Mouse (Mus musculus) hindbrain, embryonic 15.5 days (tissue): Measurements from ENCODE around the gene Ap1m2. TPM values are rescaled to one million over a fixed set of nuclear protein-coding genes. Genes with fewer than 3 reads are reported as not detected.
"Not testable (repeated sequence)": the region's sequence is repeated elsewhere in the genome, so short reads cannot be mapped to it uniquely, and the experiment has no call there.

ENCODE experiments used
- ATAC-seq: fragments of 200-750 bp; cut with Nextera tagmentation; 2 replicates; pipeline ENCODE4 v1.8.0; 2017; ENCODE audit warnings: low read depth, moderate number of reproducible peaks, moderate TSS enrichment; ENCODE audit not compliant: low FRiP score
- H3K27ac ChIP-seq: fragments of 300-500 bp; sonication (generic); replicated peaks from 2 replicates; pipeline ENCODE4 v1.5.1; 2015; ENCODE audit warnings: mild to moderate bottlenecking, inconsistent platforms
- H3K27me3 ChIP-seq: fragments of 300-500 bp; sonication (generic); 2 replicates; pipeline ENCODE4 v1.6.1; 2015; ENCODE audit warnings: control low read depth, inconsistent platforms
- H3K36me3 ChIP-seq: fragments of 300-500 bp; sonication (generic); 2 replicates; pipeline ENCODE4 v1.6.1; 2015; ENCODE audit warnings: control low read depth, inconsistent platforms
- H3K4me1 ChIP-seq: fragments of 300-500 bp; sonication (generic); replicated peaks from 2 replicates; pipeline ENCODE4 v1.6.1; 2015; ENCODE audit warnings: control low read depth, inconsistent platforms
- H3K4me2 ChIP-seq: fragments of 300-500 bp; sonication (generic); 2 replicates; pipeline ENCODE4 v1.6.1; 2015; ENCODE audit warnings: moderate library complexity, mild to moderate bottlenecking, inconsistent platforms
- H3K4me3 ChIP-seq: fragments of 300-500 bp; sonication (generic); 2 replicates; pipeline ENCODE4 v1.5.1; 2015; ENCODE audit warnings: mild to moderate bottlenecking, inconsistent platforms
- H3K9ac ChIP-seq: fragments of 300-500 bp; sonication (generic); 2 replicates; pipeline ENCODE4 v1.6.1; 2015; ENCODE audit warnings: inconsistent platforms
- H3K9me3 ChIP-seq: fragments of 300-500 bp; sonication (generic); 2 replicates; pipeline ENCODE4 v1.6.1; 2016; ENCODE audit warnings: control low read depth, inconsistent platforms
- WGBS: fragments of 180-500 bp; shearing (Covaris S2); methylation state at CpG from one replicate; pipeline ENCODE4 v1.1.7; 2015; 5-methylcytosine and 5-hydroxymethylcytosine counted together
- polyA plus RNA-seq: library from polyadenylated mRNA; unstranded; fragments of >200 nt; fragmentation: Nextera tagmentation; extraction: Ambion mirVana; gene quantifications from 2 replicates; pipeline ENCODE4 v1.2.1, GENCODE M21; 2015

Ap1m2 gene
- polyA plus RNA-seq, 1 experiment from 2014 or later: 3.1 TPM

- no peak for ATAC-seq
- H3K27me3 ChIP-seq: no peaks in the 10 kb centered on the region
- H3K27ac ChIP-seq: no peak overlapping the region
- no peaks in the 10 kb centered on the region for H3K36me3 ChIP-seq
- no peak overlapping the region for H3K9ac ChIP-seq
- no peaks in the 10 kb centered on the region for H3K9me3 ChIP-seq
- WGBS: 84% methylated on average over 8 of the region's 8 CpGs
- no peak overlapping the region for H3K4me3 ChIP-seq
- H3K4me1 ChIP-seq: peaks cover 8% of the 10 kb centered on the region
- H3K4me2 ChIP-seq: no peak overlapping the region
Measured at GRCm38 (mm10) chr9:21336491-21336890, 24.4 kb upstream of the Ap1m2 start.

GRCm38 (mm10) chr9:21335391-21335790, 23.3 kb upstream of the Ap1m2 start:
- no peak for ATAC-seq
- Histone ChIP-seq H3K9ac (no peak overlapping the region), H3K4me3 (no peak overlapping the region), H3K27ac (no peak overlapping the region), H3K4me1 (peaks cover 8% of the 10 kb centered on the region), H3K4me2 (no peak overlapping the region), H3K36me3 (no peaks in the 10 kb centered on the region), H3K27me3 (no peaks in the 10 kb centered on the region), H3K9me3 (no peaks in the 10 kb centered on the region)
- 80% methylated on average over 4 of the region's 4 CpGs for WGBS

- H3K4me2 ChIP-seq: no peak overlapping the region
- H3K9me3 ChIP-seq: no peaks in the 10 kb centered on the region
- no peak overlapping the region for H3K27ac ChIP-seq
- no peaks in the 10 kb centered on the region for H3K36me3 ChIP-seq
- no peak overlapping the region for H3K9ac ChIP-seq
- peaks cover 8% of the 10 kb centered on the region for H3K4me1 ChIP-seq
- H3K4me3 ChIP-seq: no peak overlapping the region
- ATAC-seq: no peak
- H3K27me3 ChIP-seq: no peaks in the 10 kb centered on the region
Measured at GRCm38 (mm10) chr9:21334747-21335146, 22.6 kb upstream of the Ap1m2 start.

GRCm38 (mm10) chr9:21333523-21333922, 21.4 kb upstream of the Ap1m2 start:
- Histone ChIP-seq H3K9ac (no peak overlapping the region), H3K27ac (no peak overlapping the region), H3K4me3 (no peak overlapping the region), H3K27me3 (no peaks in the 10 kb centered on the region), H3K9me3 (no peaks in the 10 kb centered on the region), H3K4me2 (no peak overlapping the region), H3K36me3 (no peaks in the 10 kb centered on the region), H3K4me1 (peaks cover 8% of the 10 kb centered on the region)
- 86% methylated on average over 1 of the region's 1 CpGs for WGBS
- ATAC-seq: no peak

- Histone ChIP-seq H3K9me3 (no peaks in the 10 kb centered on the region), H3K4me3 (no peak overlapping the region), H3K36me3 (no peaks in the 10 kb centered on the region), H3K9ac (no peak overlapping the region), H3K4me1 (peaks cover 8% of the 10 kb centered on the region), H3K27ac (no peak overlapping the region), H3K4me2 (no peak overlapping the region), H3K27me3 (no peaks in the 10 kb centered on the region)
- WGBS: 30% methylated on average over 9 of the region's 9 CpGs
- ATAC-seq: peak; percentile 40; the same call in 1 of the 2 replicates
Measured at GRCm38 (mm10) chr9:21332161-21333061, 20.3 kb upstream of the Ap1m2 start.

GRCm38 (mm10) chr9:21331365-21332140, 19.4 kb upstream of the Ap1m2 start:
- Histone ChIP-seq H3K27me3 (no peaks in the 10 kb centered on the region), H3K4me1 (peaks cover 8% of the 10 kb centered on the region), H3K4me3 (no peak overlapping the region), H3K36me3 (no peaks in the 10 kb centered on the region), H3K27ac (no peak overlapping the region), H3K4me2 (no peak overlapping the region), H3K9ac (no peak overlapping the region), H3K9me3 (no peaks in the 10 kb centered on the region)
- no peak for ATAC-seq
- 89% methylated on average over 12 of the region's 12 CpGs for WGBS

- no peaks in the 10 kb centered on the region for H3K9me3 ChIP-seq
- 90% methylated on average over 10 of the region's 10 CpGs for WGBS
- no peak overlapping the region for H3K4me2 ChIP-seq
- H3K4me1 ChIP-seq: peaks cover 8% of the 10 kb centered on the region
- H3K9ac ChIP-seq: no peak overlapping the region
- no peak for ATAC-seq
- no peak overlapping the region for H3K27ac ChIP-seq
- no peaks in the 10 kb centered on the region for H3K36me3 ChIP-seq
- no peak overlapping the region for H3K4me3 ChIP-seq
- H3K27me3 ChIP-seq: no peaks in the 10 kb centered on the region
Measured at GRCm38 (mm10) chr9:21329699-21330289, 17.7 kb upstream of the Ap1m2 start.

GRCm38 (mm10) chr9:21329041-21329440, 16.9 kb upstream of the Ap1m2 start:
- no peaks in the 10 kb centered on the region for H3K27me3 ChIP-seq
- H3K4me1 ChIP-seq: peaks cover 8% of the 10 kb centered on the region
- no peak overlapping the region for H3K27ac ChIP-seq
- WGBS: 69% methylated on average over 3 of the region's 5 CpGs
- H3K4me2 ChIP-seq: no peak overlapping the region
- ATAC-seq: no peak
- H3K9me3 ChIP-seq: no peaks in the 10 kb centered on the region
- no peak overlapping the region for H3K4me3 ChIP-seq
- H3K36me3 ChIP-seq: no peaks in the 10 kb centered on the region
- H3K9ac ChIP-seq: no peak overlapping the region

- Histone ChIP-seq H3K27me3 (no peaks in the 10 kb centered on the region), H3K4me1 (peaks cover 11% of the 10 kb centered on the region), H3K9ac (no peak overlapping the region), H3K36me3 (no peaks in the 10 kb centered on the region), H3K9me3 (no peaks in the 10 kb centered on the region), H3K4me3 (no peak overlapping the region), H3K27ac (no peak overlapping the region), H3K4me2 (no peak overlapping the region)
- 81% methylated on average over 3 of the region's 3 CpGs for WGBS
- ATAC-seq: no peak
Measured at GRCm38 (mm10) chr9:21328041-21328440, 15.9 kb upstream of the Ap1m2 start.

- Histone ChIP-seq H3K36me3 (no peaks in the 10 kb centered on the region), H3K27me3 (no peaks in the 10 kb centered on the region), H3K4me3 (no peak overlapping the region), H3K9ac (no peak overlapping the region), H3K27ac (no peak overlapping the region), H3K9me3 (no peaks in the 10 kb centered on the region), H3K4me2 (no peak overlapping the region), H3K4me1 (peaks cover 9% of the 10 kb centered on the region)
- 69% methylated on average over 3 of the region's 3 CpGs for WGBS
- no peak for ATAC-seq
Measured at GRCm38 (mm10) chr9:21327569-21327968, 15.4 kb upstream of the Ap1m2 start.

- Histone ChIP-seq H3K27me3 (no peaks in the 10 kb centered on the region), H3K36me3 (no peaks in the 10 kb centered on the region), H3K4me1 (peaks cover 23% of the 10 kb centered on the region), H3K9ac (no peak overlapping the region), H3K27ac (no peak overlapping the region), H3K4me2 (no peak overlapping the region), H3K9me3 (no peaks in the 10 kb centered on the region), H3K4me3 (no peak overlapping the region)
- 91% methylated on average over 11 of the region's 11 CpGs for WGBS
- no peak for ATAC-seq
Measured at GRCm38 (mm10) chr9:21324269-21324668, 12.1 kb upstream of the Ap1m2 start.

- H3K4me2 ChIP-seq: not testable (repeated sequence)
Measured at GRCm38 (mm10) chr9:21322917-21323297, 10.8 kb upstream of the Ap1m2 start.

More at GRCm38 (mm10) chr9:21322917-21323297, 10.8 kb upstream of the Ap1m2 start:
- not testable (repeated sequence) for H3K36me3 ChIP-seq, H3K9me3 ChIP-seq, H3K27me3 ChIP-seq, ATAC-seq, H3K9ac ChIP-seq, H3K27ac ChIP-seq, H3K4me3 ChIP-seq
- peaks cover 23% of the 10 kb centered on the region for H3K4me1 ChIP-seq
- WGBS: 91% methylated on average over 8 of the region's 8 CpGs
